Mouse (Mus musculus) heart, adult 11 months (tissue): ENCODE data around the gene Ctdnep1.
"Not testable (repeated sequence)": the region's sequence is repeated elsewhere in the genome, so short reads cannot be mapped to it uniquely, and the experiment has no call there.

Source experiments
- DNase-seq: peaks from one replicate; pipeline ENCODE4 v3.0.0; 2022

Gene Ctdnep1

DNA sequence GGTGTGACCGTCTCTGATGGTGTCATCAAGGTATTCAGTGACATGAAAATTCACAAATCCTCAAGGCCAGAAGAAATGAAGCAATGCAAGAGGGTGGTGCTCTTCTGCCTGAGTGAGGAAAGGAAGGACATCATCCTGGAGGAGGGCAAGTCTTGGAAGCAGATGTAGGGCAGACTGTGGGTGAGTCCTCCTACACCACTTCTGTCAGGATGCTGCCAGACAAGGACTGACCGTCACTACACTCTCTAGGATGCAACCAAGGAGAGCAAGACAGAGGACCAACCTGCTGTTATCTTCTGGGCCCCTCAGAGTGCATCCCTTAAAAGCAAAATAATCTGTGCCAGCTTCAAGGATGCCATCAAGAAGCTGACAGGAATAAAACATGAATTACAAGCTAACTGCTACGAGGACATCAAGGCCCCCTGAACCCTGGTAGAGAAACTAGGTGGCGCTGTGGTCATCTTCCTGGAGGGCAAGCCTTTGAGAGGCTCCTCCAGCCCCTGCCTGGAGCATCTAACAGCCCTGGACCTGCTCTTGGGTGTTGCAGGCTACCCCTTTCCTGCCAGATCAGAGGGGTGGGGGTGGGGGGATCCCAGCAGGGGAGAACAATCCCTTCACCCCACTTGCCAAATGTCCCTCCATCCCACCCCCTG lies 30.0 kb upstream of the Ctdnep1 start:
- peak; percentile 76 for DNase-seq

DNA sequence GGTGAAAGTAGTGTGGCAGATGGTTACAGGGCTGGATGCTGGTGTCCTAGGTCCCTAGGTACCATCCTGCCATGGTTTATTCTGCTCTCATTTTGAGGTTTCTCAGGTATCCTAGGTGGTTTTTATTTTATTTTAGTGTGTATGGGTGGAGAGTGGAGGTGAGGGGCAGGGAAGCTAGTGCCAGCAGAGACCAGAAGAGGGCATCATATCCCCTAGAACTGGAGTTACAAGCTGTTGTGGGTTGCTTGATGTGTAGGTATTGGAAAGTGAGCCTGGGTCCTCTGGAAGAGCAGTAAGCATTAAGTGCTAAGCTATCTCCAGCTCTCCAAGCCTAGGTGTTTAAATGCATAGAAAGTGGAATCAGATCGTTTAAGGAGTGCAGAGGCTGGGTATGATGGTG lies 28.7 kb upstream of the Ctdnep1 start:
- DNase-seq, result no peak

DNA sequence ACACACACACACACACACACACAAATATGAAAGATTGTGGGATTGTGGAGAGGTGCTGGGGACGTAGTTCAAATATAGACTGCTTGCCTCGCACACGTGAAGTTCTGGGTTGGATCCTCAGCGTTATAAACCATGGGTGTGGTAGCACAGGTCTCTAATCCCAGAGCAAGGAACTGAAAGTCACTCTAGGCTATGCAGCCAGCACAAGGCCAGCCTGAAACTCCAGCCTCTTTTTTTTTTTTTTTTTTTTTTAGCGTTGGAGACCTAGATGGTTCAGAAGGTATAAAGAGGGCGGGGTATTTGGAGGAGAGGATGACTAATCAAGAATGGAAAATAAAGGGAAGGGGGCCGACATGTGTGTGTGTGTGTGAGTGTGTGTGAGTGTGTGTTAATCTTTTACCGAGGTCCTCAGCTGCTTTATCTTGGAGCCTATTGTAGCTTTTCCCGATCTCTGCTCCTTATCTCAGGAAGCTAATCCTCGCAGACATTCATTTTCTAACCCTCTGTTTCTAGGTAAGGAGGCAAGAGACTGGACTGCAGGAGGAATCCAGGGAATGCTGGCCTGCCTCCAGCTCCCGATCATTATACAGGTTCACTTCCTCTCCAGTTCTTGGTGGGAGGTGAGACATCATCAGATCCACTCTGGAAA lies 27.6 kb upstream of the Ctdnep1 start:
- no peak for DNase-seq

DNA sequence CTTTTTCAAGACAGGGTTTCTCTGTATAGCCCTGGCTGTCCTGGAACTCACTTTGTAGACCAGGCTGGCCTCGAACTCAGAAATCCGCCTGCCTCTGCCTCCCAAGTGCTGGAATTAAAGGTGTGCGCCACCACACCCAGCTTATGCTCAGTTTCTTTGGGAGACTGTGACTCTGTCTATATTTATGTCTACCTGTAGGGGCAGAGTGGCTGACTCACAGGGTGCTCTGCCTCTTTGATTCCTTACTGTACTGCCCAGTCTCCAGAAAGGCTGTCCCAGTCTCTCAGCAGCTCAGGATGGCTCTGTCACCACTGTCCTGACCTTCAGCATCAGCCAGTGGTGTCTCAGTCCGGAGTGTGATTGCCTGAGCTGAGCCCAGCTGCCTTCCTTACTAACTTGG lies 25.3 kb upstream of the Ctdnep1 start:
- not testable (repeated sequence) for DNase-seq

DNA sequence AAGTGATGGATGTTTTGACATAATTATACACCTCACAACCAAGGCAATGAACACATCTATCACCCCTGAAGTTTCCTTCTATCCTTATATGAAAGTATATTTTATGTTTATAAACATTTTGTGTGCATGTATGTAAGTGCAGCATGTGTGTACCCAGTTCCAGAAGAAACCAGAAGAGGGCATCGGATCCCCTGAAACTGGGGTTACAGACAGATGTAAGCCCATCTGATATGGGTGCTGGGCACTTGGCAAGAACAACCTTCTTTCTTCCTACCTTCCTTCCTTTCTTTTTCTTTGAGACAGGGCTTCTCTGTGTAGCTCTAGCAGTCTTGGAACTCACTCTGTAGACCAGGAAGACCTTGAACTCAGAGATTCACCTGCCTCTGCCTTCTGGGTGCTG lies 24.7 kb upstream of the Ctdnep1 start:
- DNase-seq, result no peak

DNA sequence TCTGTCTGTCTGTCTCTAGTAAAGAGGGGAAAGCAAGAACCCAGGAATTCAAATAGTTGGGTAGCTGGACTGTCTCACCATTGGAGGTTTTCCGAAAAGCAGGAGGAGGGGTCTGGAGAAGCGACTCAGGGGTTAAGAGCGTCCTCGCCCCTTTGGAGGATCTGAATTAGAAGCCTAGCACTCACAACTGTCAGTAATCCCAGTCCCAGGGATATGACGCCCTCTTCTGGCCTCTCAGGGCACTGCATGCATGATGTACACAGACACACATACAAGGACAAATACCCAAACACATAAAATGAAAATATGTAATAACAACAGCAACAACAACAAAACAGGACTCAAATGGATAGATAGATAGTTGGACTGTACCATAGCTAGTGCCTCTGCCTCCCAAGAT lies 20.3 kb upstream of the Ctdnep1 start:
- DNase-seq, result no peak

DNA sequence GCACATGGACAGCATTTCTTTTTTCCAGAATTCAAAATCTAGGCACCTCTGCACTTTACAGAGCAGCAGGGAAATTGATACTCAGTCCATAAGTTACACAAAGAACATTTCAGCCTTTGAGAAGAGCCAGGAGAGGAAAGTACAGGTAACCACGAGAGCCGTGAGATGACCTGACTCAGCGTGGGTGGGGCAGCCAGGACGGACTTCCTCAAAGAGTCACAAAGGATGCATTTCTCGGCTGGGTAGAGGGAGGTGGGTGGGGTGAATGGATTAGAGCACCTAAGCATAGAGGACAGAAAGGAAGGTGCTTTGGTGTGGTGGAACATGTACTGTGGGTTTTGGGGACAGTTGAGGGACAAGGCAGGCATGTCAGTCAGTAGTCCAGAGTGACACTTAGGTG lies 19.1 kb upstream of the Ctdnep1 start:
- DNase-seq, result no peak

DNA sequence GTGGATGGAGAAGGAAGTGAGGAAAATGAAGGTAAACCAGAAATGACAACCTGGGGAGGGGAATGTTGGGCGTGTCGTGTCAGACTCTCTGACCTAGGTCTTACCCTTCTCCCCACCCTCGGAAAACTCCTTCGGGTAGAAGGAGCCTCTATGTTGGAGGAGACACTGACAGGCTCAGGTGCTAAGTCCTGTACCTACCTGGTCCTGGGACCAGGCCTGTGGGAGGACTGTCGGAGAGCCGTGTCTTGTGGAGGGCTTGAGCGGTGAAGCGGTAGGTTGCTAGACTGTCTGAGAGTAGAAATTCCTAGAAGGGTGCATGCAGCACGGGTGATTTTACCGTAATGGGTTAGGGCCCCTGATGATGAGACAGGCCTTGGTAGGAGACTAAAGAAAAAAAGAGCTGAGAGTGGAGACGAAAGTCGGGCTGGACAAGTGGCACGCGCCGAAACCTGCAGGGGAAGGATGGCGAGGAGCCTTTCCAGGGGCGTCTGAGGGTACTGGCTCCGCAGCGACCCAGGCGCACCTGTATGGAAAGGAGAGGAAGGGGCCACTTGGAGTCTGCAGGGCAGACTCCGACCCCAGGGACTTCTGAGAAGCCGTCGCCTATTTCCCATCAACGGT lies 16.2 kb upstream of the Ctdnep1 start, which contains the start of gene Cldn7:
Gene Cldn7, plus strand, starts transcription at position 130 of the 621 bp plus-strand sequence.
- peak; percentile 86 for DNase-seq

DNA sequence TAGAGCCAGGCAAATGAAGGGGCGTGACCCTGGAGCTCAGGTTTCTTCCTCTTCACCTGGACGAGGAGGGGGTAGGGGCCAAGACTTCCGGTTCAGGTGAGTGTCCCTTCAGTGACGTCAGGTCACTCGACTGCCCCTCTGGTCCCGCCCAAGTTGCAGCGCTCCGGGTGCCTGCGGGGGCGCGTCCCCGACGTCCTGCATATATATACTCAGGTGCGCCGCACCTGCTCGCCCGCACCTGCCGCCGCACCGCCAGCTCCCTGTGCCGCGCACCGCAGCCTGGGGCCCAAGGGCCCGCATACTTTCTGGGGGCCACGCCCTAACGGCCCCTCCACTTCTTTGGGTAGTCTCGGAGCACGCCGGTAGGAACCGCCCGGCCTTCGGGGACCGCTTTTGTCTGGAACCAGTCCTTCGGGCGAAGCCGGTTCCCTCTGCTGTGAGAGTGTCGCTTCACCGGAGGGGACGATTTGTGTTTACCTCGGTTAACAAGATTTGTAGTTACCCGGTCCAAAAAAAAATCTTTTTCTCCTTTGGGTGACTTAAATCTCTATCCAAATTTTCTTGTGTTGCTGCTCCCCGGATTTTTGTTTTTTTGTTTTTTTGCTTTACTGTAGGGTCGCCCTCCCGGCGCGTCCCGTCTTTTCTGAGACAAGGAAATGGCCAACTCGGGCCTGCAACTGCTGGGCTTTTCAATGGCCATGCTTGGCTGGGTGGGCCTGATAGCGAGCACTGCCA lies 15.5 kb upstream of the Ctdnep1 start:
- peak; percentile 85 for DNase-seq

DNA sequence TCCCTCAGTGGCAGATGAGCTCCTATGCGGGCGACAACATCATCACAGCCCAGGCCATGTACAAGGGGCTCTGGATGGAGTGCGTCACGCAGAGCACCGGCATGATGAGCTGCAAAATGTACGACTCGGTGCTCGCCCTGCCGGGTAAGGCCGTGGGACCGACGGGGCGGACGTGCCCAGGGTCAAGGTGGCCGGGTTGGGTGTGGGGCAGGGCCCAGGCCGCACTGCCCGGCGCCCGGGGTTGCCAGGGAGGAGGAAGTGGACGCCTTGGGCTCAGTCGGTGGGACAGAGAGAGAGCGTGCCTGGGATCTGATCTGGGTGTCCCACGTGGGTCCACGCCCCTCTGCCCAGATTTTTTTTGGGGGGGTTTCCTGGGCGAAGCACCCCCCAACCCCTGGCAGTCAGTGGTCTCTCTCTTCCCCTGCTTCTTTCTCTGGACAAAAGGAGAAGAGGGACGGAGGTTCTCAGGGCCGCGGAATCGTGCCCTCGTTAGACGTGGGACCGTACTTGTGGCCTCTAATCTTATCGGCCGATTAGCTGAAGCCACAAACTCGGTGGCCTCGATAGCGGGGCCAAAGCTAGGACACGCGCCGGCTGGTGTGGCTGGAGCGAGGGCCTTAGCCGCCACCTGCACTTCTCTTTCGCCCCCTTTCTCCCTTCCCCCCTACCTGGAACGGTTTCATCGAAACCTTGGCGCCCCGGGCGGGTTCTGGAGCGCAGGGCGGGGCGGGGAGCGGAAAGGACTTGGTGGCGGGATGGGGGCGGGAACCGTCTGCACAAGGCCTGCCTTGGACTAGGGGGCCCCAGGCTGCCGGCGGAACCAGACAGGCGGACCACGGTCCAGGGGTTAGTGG lies 14.7 kb upstream of the Ctdnep1 start:
- peak; percentile 92 for DNase-seq

DNA sequence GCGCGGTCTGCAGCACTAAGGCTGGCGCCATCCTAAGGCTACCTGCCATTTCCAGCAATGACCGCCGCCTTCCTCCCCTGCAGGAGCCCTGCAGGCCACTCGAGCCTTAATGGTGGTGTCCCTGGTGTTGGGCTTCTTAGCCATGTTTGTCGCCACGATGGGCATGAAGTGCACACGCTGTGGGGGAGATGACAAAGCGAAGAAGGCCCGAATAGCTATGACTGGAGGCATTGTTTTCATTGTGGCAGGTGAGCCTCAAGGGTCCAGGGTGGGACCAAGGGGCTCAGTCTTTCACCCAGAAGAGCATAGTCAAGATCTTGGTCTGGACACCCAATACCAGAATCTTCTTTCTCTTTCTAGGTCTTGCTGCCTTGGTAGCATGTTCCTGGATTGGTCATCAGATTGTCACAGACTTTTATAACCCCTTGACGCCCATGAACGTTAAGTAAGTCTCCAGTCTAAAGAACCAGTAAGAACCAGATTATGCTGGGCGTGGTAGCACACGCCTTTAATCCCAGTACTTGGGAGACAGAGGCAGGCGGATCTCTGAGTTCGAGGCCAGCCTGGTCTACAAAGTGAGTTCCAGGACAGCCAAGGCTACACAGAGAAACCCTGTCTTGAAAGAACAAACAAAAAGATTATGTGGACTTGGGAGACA lies 14.0 kb upstream of the Ctdnep1 start:
- DNase-seq, result no peak

DNA sequence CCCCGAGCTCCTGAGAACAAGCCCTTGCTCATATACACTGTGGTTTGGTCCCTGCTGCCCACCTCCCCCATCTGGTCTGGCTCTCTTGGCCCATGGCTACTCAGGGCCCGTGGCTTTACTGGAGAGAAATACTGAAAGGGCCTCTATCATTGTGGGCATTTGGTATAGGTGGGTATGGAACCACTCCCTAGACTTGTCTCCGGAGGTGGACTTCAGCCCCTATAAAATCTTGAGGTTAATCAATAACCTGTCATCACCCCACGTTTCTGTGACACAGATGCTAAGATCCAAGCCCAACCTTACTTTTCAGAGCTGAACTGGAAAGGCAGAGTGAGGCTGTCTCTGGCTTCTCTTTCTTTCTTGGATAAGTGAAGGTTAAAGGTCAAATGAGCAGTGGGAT lies 12.2 kb upstream of the Ctdnep1 start:
- DNase-seq, result no peak

DNA sequence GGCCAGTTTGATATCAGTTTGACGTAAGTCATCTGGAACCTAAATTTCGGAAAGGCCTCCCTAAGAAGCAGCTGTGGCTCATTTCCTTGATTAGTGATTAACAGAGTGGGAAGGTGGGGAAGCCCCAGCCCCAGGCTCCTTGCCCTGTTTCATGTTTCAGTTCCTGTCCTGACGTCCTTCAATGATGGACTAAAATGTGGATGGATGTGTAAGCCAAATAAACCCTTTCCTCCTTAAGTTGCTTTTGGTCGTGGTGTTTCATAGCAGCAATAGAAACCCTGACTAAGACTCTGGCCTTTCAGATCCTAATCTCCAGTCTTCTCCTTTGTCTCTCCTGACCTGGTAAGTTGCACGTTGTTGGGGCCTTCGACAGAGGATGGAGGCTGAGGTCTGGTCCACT lies 10.7 kb upstream of the Ctdnep1 start:
- no peak for DNase-seq

DNA sequence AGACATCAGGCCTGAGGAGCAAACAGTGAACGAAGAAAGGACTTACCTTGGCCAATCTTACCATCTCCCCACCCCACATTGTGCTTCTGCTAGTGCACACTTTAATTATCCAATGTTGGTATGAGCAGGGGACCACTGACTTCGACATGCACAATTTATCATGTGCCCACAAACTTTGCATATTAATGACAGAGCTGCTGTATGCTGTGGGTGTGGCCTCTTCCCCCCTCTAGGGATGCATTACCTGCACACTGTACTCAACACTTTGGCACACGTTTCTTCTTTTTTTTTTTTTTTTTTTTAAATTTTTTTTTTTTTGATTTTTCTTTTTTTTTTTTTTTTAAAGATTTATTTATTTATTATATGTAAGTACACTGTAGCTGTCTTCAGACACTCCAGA lies 10.2 kb upstream of the Ctdnep1 start:
- DNase-seq, result peak; percentile 78

DNA sequence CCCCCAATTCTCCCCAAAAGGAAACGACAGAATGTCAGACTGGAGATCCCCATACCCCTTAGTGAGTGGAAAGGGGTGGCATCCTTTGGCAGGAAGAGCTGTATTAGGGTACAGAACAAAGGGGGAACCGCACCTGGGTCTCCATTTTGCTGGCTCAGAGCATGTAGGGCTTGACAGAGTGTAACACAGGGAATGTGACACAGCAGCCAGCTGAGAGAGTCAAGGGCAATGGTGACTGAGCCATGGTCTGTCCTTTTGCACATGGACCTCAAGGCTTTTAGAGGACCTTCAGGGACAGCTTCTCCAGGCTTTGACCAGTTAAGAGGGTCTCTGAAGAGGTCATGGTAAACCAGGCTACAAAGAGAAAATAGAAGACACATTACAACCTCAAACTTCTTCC lies 6.0 kb upstream of the Ctdnep1 start:
- DNase-seq, result no peak

DNA sequence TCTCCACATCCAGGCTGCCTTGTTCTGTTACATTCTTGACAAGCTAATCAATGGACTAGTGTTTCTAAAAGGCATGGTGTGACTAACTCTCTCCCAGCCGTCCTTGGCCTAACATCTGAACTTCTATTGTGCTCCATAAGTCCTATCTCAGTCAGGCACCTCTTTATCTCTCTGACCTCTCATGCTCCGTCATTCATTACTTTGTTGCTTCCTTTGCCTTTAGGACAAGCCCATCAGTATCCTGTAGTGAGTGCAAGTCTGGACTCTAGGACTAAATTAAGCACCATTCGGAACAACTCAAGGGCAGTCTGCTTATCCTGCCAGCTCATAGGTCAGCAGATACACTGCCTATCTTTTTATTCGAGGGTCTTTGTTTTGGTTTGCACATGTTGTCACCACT lies 4.7 kb upstream of the Ctdnep1 start:
- no peak for DNase-seq

DNA sequence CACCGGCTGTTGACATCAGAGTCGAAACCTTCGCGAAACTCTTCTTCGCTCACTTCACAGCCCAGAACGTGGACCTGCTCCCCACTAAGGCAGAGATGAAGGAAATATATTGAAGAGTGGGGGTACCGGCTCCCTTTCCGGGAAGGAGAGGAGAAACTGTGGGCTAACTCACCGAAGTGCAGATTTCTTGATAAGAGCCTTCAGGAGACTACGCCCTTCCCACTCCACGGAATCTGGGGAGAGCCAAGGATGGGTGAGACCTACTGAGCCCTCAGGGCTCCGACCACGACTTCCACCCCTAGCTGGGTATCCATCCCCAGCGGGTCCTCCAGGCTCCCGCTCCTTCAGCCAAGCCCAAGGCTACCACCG lies 1.1 kb upstream of the Ctdnep1 start:
- DNase-seq, result no peak

DNA sequence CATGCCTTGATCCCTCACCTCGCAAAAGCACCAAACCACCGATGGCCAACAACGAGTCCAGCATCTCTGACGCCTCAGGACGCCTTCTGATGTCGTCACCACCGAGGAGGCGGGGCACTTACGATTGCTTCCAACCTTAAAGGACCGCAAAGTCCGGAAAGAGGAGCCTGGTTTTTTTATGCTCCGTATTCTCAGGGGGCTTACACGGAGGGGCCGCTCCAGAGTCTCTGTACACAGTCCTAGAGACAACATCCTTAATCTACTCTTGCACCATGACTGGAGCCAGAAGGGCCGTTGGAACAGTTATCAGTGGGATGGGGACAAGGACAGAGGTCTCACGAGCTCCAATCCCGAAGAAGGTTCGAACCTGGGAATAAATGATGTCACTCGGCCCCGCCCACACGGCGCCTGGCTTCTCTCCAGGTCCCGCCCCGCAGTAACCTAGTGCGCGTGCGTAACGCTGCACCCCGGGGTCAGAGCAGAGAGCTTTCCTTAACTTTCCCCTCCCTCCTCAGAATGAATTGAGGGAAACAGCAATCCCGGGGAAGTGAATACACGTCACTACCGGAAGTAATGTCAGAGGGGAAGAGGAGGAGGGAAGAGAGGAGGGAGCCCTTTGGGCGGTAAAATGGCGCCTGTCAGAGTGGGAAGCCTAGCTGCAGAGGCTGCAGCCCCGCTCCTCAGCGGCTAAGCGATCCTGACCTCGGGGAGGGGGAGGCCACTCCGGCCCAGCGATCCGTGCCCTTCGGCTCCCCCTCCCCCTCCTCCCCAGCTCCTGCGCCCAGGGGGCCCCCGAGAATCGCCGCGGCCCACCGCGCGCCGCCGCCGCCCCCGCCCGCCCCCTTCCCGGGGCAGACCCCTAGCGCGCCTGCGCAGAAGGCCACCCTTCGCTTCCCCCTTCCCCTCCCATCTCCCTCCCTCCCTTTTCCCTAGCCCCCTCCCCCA lies 488 bp upstream of the Ctdnep1 start:
- DNase-seq, result peak; percentile 100

DNA sequence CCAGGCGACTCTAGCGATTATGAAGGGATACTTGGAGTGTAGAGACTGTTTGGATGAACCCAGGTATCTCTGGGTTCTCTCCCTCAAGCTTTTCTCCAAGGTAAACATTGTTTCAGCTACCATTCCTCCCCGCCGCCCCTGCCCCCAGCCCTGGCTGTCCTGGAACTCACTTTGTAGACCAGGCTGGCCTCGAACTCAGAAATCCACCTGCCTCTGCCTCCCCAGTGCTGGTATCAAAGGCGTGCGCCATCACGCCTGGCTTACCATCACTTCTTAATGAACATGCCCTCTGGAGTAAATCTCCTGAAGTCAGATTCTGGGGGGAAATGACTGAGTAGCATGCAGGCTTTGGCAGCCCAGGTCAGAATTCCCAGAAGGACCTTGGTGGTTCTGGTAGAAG lies 1.3 kb downstream of the Ctdnep1 start, which contains the start of gene Elp5:
Gene Elp5, minus strand, starts transcription at position 293 of the 400 bp plus-strand sequence.
- peak; percentile 88 for DNase-seq

DNA sequence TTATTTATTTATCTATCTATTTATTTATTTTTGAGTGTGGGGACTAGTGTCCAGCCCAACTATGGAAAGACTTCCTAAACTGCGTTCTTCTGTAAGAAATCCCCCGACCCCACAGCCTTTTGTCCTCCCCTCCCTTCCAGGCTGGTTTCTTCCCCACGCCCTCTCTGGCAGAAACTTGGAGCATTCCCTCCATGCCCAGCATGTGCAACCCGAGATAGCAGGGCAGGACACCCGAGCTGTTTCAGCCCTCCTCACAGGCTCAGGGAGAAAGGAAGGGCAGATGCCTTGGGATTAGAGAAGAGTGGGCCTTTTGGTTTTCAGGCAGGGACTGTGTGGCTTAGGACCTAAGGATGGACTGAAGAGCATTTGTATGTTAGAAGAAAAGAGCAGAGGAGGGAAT lies 1.9 kb downstream of the Ctdnep1 start:
- peak; percentile 97 for DNase-seq

DNA sequence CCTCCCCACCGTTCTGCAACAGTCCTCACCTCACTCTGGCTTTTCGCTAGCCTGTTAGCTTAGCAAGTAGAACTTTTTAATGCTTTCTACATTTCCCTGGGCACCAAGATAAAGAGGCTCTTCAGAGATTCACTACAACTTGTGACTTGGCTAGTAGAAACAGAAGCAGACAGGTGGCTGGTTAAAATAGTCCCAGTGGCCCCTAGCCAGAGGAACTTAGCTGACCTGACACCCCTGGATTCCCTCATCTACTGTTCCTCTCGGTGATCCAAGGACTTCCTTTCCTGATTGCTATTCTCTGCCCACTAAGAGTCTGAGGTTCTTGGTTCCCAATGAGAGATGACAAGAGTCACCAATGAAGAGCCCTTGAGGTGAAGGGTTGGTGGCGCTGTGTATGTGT lies 2.4 kb downstream of the Ctdnep1 start:
- peak; percentile 92 for DNase-seq
